Mouse (Mus musculus): ENCODE data around the gene Erp44. TPM values are rescaled to one million over a fixed set of nuclear protein-coding genes. Genes with fewer than 3 reads are reported as not detected.
A peak's percentile ranks its signal among the peaks of the same experiment; 100 is the strongest.

Erp44 gene
- 10 to 100 TPM; 28.8 to 30.7 TPM for total RNA-seq (2021)
- long read RNA-seq, experiment 1, transcript Erp44-201 (12 exons, 2,624 nt), result major isoform, 39 of 43 reads
- long read RNA-seq, experiment 1, partial matches to known transcripts, result 2 of 43 reads
- long read RNA-seq, experiment 1, other reads (novel, unspliced or antisense), result 2 of 43 reads
- long read RNA-seq, experiment 2, transcript Erp44-201 (12 exons, 2,624 nt), result major isoform, 18 of 22 reads
- long read RNA-seq, experiment 2, partial matches to known transcripts, result 2 of 22 reads
- long read RNA-seq, experiment 2, other reads (novel, unspliced or antisense), result 1 of 22 reads

GRCm38 (mm10) chr4:48279498-48280134, at the start of gene Erp44, which contains the start of gene Invs:
Gene Erp44 (minus strand): TSS chr4:48279558.
Gene Invs (plus strand): TSS chr4:48279760.
- peak; percentile 96 to 99 for DNase-seq

GRCm38 (mm10) chr4:48328042-48328441, 48.7 kb upstream of the Erp44 start:
- DNase-seq, result no peak

GRCm38 (mm10) chr4:48327192-48327591, 47.8 kb upstream of the Erp44 start:
- DNase-seq, result no peak

- DNase-seq, result no peak
Measured at GRCm38 (mm10) chr4:48322095-48322494, 42.7 kb upstream of the Erp44 start.

- peak; percentile 10 to 18 for DNase-seq
Measured at GRCm38 (mm10) chr4:48321276-48321675, 41.9 kb upstream of the Erp44 start.

GRCm38 (mm10) chr4:48316036-48316435, 36.7 kb upstream of the Erp44 start:
- DNase-seq, result no peak

- DNase-seq, result no peak
Measured at GRCm38 (mm10) chr4:48314814-48315213, 35.5 kb upstream of the Erp44 start.

GRCm38 (mm10) chr4:48287086-48287757, 7.9 kb upstream of the Erp44 start:
- DNase-seq, result no peak

GRCm38 (mm10) chr4:48281121-48281520, 1.8 kb upstream of the Erp44 start:
- no peak for DNase-seq

- DNase-seq, result no peak
Measured at GRCm38 (mm10) chr4:48278757-48279497, 431 bp downstream of the Erp44 start.

- no peak for DNase-seq
Measured at GRCm38 (mm10) chr4:48277011-48277410, 2.3 kb downstream of the Erp44 start.

- DNase-seq, result no peak
Measured at GRCm38 (mm10) chr4:48275736-48276135, 3.6 kb downstream of the Erp44 start.

GRCm38 (mm10) chr4:48273119-48273829, 6.1 kb downstream of the Erp44 start:
- DNase-seq, result no peak

- no peak for DNase-seq
Measured at GRCm38 (mm10) chr4:48271838-48272237, 7.5 kb downstream of the Erp44 start.

GRCm38 (mm10) chr4:48270532-48270931, 8.8 kb downstream of the Erp44 start:
- DNase-seq, result no peak

- DNase-seq, result no peak
Measured at GRCm38 (mm10) chr4:48268127-48268526, 11.2 kb downstream of the Erp44 start.

- no peak for DNase-seq
Measured at GRCm38 (mm10) chr4:48267683-48268082, 11.7 kb downstream of the Erp44 start.

GRCm38 (mm10) chr4:48258045-48258444, 21.3 kb downstream of the Erp44 start:
- DNase-seq, result no peak

- DNase-seq, result no peak
Measured at GRCm38 (mm10) chr4:48253266-48253665, 26.1 kb downstream of the Erp44 start.

GRCm38 (mm10) chr4:48244280-48244679, 35.1 kb downstream of the Erp44 start:
- DNase-seq, result no peak

GRCm38 (mm10) chr4:48243737-48244136, 35.6 kb downstream of the Erp44 start:
- DNase-seq, result no peak

- no peak for DNase-seq
Measured at GRCm38 (mm10) chr4:48242482-48242881, 36.9 kb downstream of the Erp44 start.

Measured in heart, adult 18-20 months (tissue).